In the genomic region with DNA sequence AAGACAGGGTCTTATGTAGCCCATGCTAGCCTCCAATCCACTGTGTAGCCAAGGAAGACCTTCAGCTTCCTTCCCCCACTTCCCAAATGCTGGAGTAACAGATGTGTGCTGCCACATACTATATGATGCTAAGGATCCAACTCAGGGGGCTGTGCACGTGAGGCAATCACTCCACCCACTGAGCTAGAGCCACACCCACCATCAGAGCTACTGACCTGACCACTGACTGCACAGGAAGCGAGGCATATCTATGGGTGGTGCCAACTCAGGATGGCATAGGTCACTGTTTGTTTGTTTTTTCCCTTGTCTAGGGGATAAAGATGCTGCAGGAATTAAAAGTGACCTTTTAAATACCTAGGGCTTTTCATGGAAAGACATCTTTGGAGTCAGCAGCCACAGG, we compare ENCODE assay signal across 31 mouse cellular contexts.
DNase-seq lines count a peak whose midpoint lies in the region; ATAC-seq and TF ChIP-seq lines count a peak whose summit lies in the region.
"Had no signal": no experiment of that assay in that cellular context is flagged by ENCODE, and none has a peak within 500 bp of the region (broad histone marks: within the 10 kb centered on the region; RNA-seq: fewer than 3 reads in every experiment).

No protein-coding gene starts in this region.

- H3K27ac ChIP-seq in liver, postnatal 0 days (ENCODE audit: low read depth), result no peak overlapping the region
- H3K27ac ChIP-seq in liver, embryonic 11.5 days (ENCODE audit: low read depth, low read length), result peak overlapping the region; percentile 45
- peak overlapping the region; percentile 64 for H3K27ac ChIP-seq in liver, embryonic 16.5 days (ENCODE audit: low read length)
- H3K27ac ChIP-seq: forebrain, embryonic 10.5 days; forebrain, embryonic 15.5 days; gastrocnemius, adult 2 months; heart, adult 2 months; heart, embryonic 13.5 days; hindbrain, embryonic 10.5 days; hindbrain, postnatal 0 days; intestine, embryonic 15.5 days; kidney, postnatal 0 days; limb, embryonic 10.5 days; limb, embryonic 15.5 days; lung, embryonic 15.5 days had no signal

- 33% methylated on average over 2 of the region's 2 CpGs for WGBS in liver, postnatal 0 days (ENCODE audit: insufficient replicate concordance)
- 33% methylated on average over 2 of the region's 2 CpGs for WGBS in liver, embryonic 11.5 days
- WGBS in liver, embryonic 16.5 days (ENCODE audit: insufficient replicate concordance), result 12% methylated on average over 2 of the region's 2 CpGs

- no peak overlapping the region for H3K4me2 ChIP-seq in liver, postnatal 0 days (ENCODE audit: low read depth, low read length)
- no peak overlapping the region; the same call in 1 of the 2 replicates for H3K4me2 ChIP-seq in liver, embryonic 11.5 days
- H3K4me2 ChIP-seq in liver, embryonic 16.5 days (ENCODE audit: low read depth, low read length), result 0 out of 2 replicates have a peak overlapping the region, but pooled peaks have one; percentile 26
- H3K4me2 ChIP-seq: forebrain, embryonic 15.5 days; heart, embryonic 13.5 days; intestine, embryonic 15.5 days; limb, embryonic 15.5 days; lung, embryonic 15.5 days had no signal

- peak; percentile 64 for DNase-seq in liver
- DNase-seq in liver, postnatal 0 days, result no peak
- DNase-seq in c-Kit-positive CD71-positive TER-119-negative erythroid progenitor cells, embryonic 14.5 days (ENCODE audit: low read depth), result peak; percentile 22
- no peak for DNase-seq in liver, embryonic 11.5 days (ENCODE audit: low spot score)
- DNase-seq in cerebellum, adult 9-11 months, result no peak
- no peak for DNase-seq in embryo, embryonic 11 days
- DNase-seq: adrenal gland, postnatal 25 days; cerebellum, postnatal 10 days; gastrocnemius, adult 2 months; gastrocnemius, postnatal 36 days; heart, adult 2 months; heart, postnatal 10 days; kidney, adult 2 months; midbrain, embryonic 14.5 days; retina, postnatal 1 day; right cerebral cortex, postnatal 14 days; thymus, adult 2 months; thymus, postnatal 36 days had no signal

- peaks cover 10% of the 10 kb centered on the region for H3K4me1 ChIP-seq in liver, postnatal 0 days (ENCODE audit: insufficient read depth)
- H3K4me1 ChIP-seq in liver, embryonic 11.5 days (replicated peaks; ENCODE audit: control insufficient read depth, insufficient read depth, low read length), result peaks cover 21% of the 10 kb centered on the region
- H3K4me1 ChIP-seq in liver, embryonic 16.5 days (ENCODE audit: control insufficient read depth, low read depth, low read length), result peaks cover 24% of the 10 kb centered on the region
- H3K4me1 ChIP-seq: intestine, embryonic 15.5 days; lung, embryonic 15.5 days had no signal

- H3K4me3 ChIP-seq in liver, postnatal 0 days (ENCODE audit: low read depth, low read length), result no peak overlapping the region
- H3K4me3 ChIP-seq in liver, embryonic 11.5 days (ENCODE audit: low read depth, low read length), result no peak overlapping the region
- no peak overlapping the region for H3K4me3 ChIP-seq in liver, embryonic 16.5 days (ENCODE audit: low read depth, low read length)
- H3K4me3 ChIP-seq: forebrain, embryonic 10.5 days; forebrain, embryonic 15.5 days; gastrocnemius, adult 2 months; heart, adult 2 months; heart, embryonic 13.5 days; hindbrain, embryonic 10.5 days; intestine, embryonic 15.5 days; limb, embryonic 10.5 days; limb, embryonic 15.5 days; lung, embryonic 15.5 days had no signal

- no peaks in the 10 kb centered on the region for H3K27me3 ChIP-seq in liver, postnatal 0 days (ENCODE audit: insufficient read depth, low read length)
- H3K27me3 ChIP-seq in liver, embryonic 11.5 days (replicated peaks; ENCODE audit: control insufficient read depth, insufficient read depth, low read length), result peaks cover 5% of the 10 kb centered on the region; the same call in 1 of the 2 replicates
- no peaks in the 10 kb centered on the region; the same call in 1 of the 2 replicates for H3K27me3 ChIP-seq in liver, embryonic 16.5 days (ENCODE audit: control insufficient read depth, insufficient read depth, low read depth, low read length)
- H3K27me3 ChIP-seq: forebrain, embryonic 15.5 days; intestine, embryonic 15.5 days; limb, embryonic 15.5 days; lung, embryonic 15.5 days had no signal

- no peak overlapping the region for H3K9ac ChIP-seq in liver, postnatal 0 days (replicated peaks)
- no peak overlapping the region for H3K9ac ChIP-seq in liver, embryonic 11.5 days (ENCODE audit: low read depth, low read length)
- no peak overlapping the region for H3K9ac ChIP-seq in liver, embryonic 16.5 days (ENCODE audit: low read depth, low read length)
- H3K9ac ChIP-seq: forebrain, embryonic 15.5 days; heart, embryonic 13.5 days; intestine, embryonic 15.5 days; limb, embryonic 15.5 days; lung, embryonic 15.5 days had no signal

- ATAC-seq in liver, postnatal 0 days, result no peak
- ATAC-seq in liver, embryonic 11.5 days (replicated peaks; ENCODE audit: low FRiP score), result peak; percentile 41; the same call in 1 of the 2 replicates
- ATAC-seq in liver, embryonic 16.5 days (ENCODE audit: low read depth), result peak; percentile 81
- ATAC-seq in granulocyte monocyte progenitor cell, adult 5-6 weeks (replicated peaks; ENCODE audit: poor library complexity, severe bottlenecking), result no peak
- ATAC-seq: CD4-positive, CD25-positive, alpha-beta regulatory T cell, adult 4 months; forebrain, embryonic 15.5 days; hindbrain, postnatal 0 days; intestine, embryonic 15.5 days had no signal

- TF ChIP-seq CTCF in liver, postnatal 0 days (IDR thresholded peaks at IDR 0.05; ENCODE audit: low read depth), result no peak

- H3K9me3 ChIP-seq in liver, postnatal 0 days (ENCODE audit: low read length), result no peaks in the 10 kb centered on the region
- no peaks in the 10 kb centered on the region for H3K9me3 ChIP-seq in liver, embryonic 11.5 days (ENCODE audit: control insufficient read depth, low read length)
- no peaks in the 10 kb centered on the region for H3K9me3 ChIP-seq in liver, embryonic 16.5 days (replicated peaks; ENCODE audit: control insufficient read depth, low read length)
- H3K9me3 ChIP-seq: forebrain, embryonic 10.5 days; forebrain, embryonic 15.5 days; heart, embryonic 13.5 days; hindbrain, embryonic 10.5 days; intestine, embryonic 15.5 days; limb, embryonic 10.5 days; limb, embryonic 15.5 days; lung, embryonic 15.5 days had no signal

- TF ChIP-seq EP300 in liver, postnatal 0 days (IDR thresholded peaks at IDR 0.05; ENCODE audit: low read depth), result no peak

- no peaks in the 10 kb centered on the region for H3K36me3 ChIP-seq in liver, postnatal 0 days (replicated peaks; ENCODE audit: insufficient read depth, low read length)
- no peaks in the 10 kb centered on the region for H3K36me3 ChIP-seq in liver, embryonic 11.5 days (ENCODE audit: control insufficient read depth, insufficient read depth, low read length)
- no peaks in the 10 kb centered on the region for H3K36me3 ChIP-seq in liver, embryonic 16.5 days (ENCODE audit: control insufficient read depth, insufficient read depth)
- H3K36me3 ChIP-seq: forebrain, embryonic 10.5 days; forebrain, embryonic 15.5 days; heart, embryonic 13.5 days; hindbrain, embryonic 10.5 days; intestine, embryonic 15.5 days; limb, embryonic 10.5 days; limb, embryonic 15.5 days; lung, embryonic 15.5 days had no signal

Comparison
In these comparisons a context has a peak if more than half of its experiments do, and no peak if none do; other contexts are left out.
1. DNase-seq: peak in liver (single experiment) and c-Kit-positive CD71-positive TER-119-negative erythroid progenitor cells, embryonic 14.5 days (single experiment); none in liver, postnatal 0 days (single experiment), liver, embryonic 11.5 days (single experiment), cerebellum, adult 9-11 months (single experiment) and embryo, embryonic 11 days (single experiment).
2. ATAC-seq: peak in liver, embryonic 11.5 days (single experiment) and liver, embryonic 16.5 days (single experiment); none in liver, postnatal 0 days (single experiment) and granulocyte monocyte progenitor cell, adult 5-6 weeks (single experiment).